Mouse (Mus musculus) embryonic facial prominence, embryonic 10.5 days (tissue): Measurements from ENCODE around the gene 4930469K13Rik. TPM values are rescaled to one million over a fixed set of nuclear protein-coding genes. Genes with fewer than 3 reads are reported as not detected.

ENCODE experiments used
- polyA plus RNA-seq: library from polyadenylated mRNA; unstranded; fragments of >200 nt; fragmentation: Nextera tagmentation; extraction: Ambion mirVana; gene quantifications from 2 replicates; pipeline ENCODE4 v1.2.1, GENCODE M21; 2016

Gene 4930469K13Rik
- polyA plus RNA-seq, 1 experiment from 2014 or later = not detected

Other genes starting within 250 kb of the 4930469K13Rik start
- gene Kcnmb1, start 135.5 kb downstream of the 4930469K13Rik start, polyA plus RNA-seq = 0.09 and 0.13 TPM in 2 replicates
- gene Kcnip1, start 105.4 kb downstream of the 4930469K13Rik start, polyA plus RNA-seq = 1.5 and 2.0 TPM in 2 replicates
- 1.4 and 1.5 TPM in 2 replicates for gene Lcp2, start 51.6 kb downstream of the 4930469K13Rik start, polyA plus RNA-seq
- 0.14 TPM in 1 of 2 replicates, not detected in the other for gene Foxi1, start 109.5 kb upstream of the 4930469K13Rik start, polyA plus RNA-seq
- 1.1 and 1.6 TPM in 2 replicates for gene Fam196b, start 216.3 kb upstream of the 4930469K13Rik start, polyA plus RNA-seq